Mouse (Mus musculus) embryo, embryonic 11.5 days (tissue): ENCODE results near the gene Arl6ip4.

Experiments used
- DNase-seq: peaks from one replicate; pipeline ENCODE4 v3.0.0-alpha.2; 2012; ENCODE audit warnings: low read depth, low spot score

Gene Arl6ip4

DNA sequence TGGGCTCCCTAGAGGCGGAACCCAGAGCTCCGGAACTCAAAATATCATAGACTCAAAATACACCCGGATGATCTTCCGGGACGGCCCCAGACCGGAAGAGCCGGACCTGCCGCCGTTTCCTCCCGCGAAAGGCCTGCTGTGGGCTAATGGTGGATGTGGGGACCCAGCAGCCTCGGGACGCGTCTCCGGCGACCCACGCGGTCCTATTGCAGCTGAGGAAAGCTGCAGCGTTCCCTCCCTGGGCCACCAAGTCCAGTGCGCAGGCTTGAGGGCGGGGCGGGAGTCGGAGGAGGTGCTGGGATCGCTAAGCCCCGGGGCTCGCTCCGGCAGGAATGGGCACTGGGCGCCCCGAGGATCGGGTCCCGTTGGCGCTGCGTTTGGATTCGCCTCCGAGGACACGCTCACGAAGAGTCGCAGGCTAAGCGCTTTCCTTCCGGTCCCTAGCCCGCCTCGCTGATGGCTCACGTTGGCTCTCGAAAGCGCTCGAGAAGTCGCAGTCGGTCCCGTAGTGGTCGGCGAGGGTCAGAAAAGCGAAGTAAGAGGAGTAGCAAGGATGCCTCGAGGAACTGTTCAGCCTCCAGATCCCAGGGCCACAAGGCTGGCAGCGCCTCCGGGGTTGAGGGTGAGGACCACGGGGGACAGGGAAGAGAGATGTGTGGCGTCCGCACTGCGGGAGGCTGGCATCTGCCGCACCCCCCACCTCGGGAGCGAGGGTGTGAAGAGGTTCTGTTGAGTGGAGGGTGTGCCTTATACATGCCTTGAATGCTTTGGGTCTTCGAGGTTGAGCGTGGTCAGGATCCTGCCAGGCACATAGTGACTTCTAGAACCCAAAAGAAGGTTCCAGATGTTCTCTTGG lies at the start of gene Arl6ip4:
Arl6ip4 (plus strand) TSS at position 100 of the 856 bp plus-strand sequence.
- DNase-seq = peak; percentile 61

DNA sequence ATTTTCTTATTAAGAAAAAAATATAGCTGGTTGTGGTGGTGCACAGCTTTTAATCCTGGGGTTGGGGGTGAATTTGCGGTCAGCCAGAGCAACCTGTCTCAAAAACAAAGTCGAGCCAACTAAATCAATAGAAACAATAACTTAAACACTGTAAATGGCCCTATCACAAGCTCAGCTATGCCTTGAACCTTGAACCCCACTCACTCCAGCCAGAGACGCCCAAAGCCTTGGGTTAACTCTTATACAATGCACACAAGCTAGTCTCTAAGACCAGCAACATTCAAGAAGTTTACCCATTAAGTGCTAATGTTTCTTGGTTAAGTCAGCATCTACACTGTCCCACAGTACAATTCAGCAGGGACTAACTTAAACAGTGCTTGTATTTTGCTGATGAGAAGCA lies 46.2 kb upstream of the Arl6ip4 start:
- no peak for DNase-seq

- DNase-seq = no peak
These were observed 42.2 kb upstream of the Arl6ip4 start for GRCm38 (mm10) chr5:124073682-124074081.

DNA sequence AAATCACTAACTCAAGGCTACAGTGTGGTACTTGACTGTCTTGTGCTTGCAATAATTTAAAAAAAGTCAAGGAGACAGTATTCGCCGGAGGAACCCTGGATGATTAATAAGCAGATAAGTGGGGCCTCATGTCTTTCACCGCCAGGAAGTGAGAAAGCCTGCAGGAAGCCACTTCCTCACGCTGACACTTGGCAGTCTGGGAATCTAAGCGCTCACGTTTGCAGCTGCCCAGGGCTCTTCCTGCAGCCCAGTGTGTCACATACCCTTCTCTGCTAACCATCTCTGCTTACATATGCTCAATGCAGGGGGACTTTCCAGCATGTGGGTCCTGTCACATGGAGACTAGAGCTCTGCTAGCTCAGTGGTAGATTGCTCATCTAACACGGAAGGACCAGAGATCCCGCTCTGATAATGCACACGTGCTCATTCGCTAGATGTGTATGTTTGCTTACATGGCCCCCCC lies 41.0 kb upstream of the Arl6ip4 start:
- DNase-seq = no peak

DNA sequence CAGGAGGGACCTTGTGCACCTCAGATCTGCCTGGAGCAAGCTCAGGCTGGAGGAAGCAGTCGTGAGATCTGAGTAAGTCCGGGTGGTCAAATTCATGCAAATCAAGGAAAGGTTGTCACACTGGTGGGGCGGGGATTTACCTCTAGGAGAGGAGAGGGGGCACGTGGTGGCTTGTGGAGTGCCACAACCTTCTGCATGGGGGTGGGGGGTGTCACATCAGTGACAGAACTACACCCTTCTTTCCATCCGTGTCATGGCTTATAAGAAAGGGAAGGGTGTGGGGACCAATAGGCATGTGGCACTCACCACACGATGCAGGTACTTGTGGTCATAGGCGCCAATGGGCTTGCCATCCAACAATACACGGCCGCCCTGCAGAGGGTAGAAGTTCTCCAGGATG lies 40.2 kb upstream of the Arl6ip4 start:
- DNase-seq = no peak

DNA sequence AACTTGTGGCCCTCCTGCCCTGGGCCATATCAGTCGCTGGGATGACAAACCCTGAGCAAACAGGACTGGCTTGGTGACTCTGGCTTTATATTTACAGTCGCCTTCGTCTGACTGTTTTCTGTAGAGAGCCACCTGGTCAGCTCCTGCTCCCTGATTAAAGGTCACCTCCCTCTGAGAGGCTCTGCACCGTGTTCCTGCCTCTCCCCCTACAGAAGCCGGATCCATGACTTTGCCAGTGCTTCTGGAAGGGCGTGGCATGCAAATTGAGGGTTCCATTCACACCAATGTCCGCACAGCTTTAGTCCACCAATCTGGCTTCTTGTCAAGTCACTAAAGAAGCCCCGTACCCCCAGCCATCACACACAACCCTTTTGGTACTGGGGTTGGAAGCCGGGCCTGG lies 39.3 kb upstream of the Arl6ip4 start:
- no peak for DNase-seq

DNA sequence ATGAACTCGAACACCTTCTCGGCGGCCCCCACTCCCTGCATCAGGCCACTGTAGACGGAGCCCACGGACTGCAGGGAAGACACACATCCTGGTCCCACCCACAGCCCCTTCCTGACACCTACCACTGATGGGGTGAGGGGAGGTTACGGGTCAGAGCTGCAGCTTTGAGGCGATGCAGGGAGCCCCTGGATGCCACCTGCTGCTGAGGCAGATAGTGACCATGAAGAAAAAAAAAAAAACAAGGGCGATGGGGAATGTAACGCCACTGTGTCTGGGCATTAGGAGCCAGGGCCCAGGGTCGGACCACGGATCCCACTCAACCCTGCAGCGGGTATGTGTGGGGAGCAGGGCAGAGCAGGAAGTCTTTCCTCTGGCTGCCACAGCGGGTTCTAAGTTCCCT lies 38.6 kb upstream of the Arl6ip4 start:
- no peak for DNase-seq

DNA sequence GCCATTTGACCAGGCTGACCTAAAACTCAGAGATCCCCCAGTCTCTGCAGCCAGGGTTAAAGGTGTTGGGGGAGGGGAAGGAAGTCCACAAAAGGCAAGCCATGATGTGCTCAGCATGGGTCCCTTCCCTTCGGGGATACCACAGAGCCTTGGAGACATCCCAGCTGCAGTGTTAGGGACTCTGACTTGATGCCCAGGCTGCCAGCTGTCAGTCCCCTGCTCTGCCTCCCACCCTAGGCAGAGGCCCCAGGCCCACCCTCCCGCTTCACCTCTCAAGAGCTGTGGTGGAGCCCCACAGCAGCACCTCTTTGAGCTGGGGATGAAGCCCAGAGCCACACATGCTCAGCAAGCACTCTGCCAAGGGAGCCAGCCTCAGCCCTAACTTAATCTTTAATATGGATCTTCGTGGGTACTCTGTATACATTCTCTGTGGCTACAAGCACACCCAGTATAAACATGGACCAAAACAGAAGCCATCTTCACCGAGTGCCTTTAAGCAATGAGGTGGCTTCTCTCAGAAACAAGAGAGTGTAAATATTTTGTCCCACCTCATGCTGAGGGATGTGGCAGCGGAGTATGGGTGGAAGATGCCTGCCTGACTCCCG lies 37.9 kb upstream of the Arl6ip4 start:
- DNase-seq = no peak

- no peak for DNase-seq
These were observed 37.0 kb upstream of the Arl6ip4 start for GRCm38 (mm10) chr5:124078794-124079416.

- DNase-seq = no peak
These were observed 36.0 kb upstream of the Arl6ip4 start for GRCm38 (mm10) chr5:124079880-124080279.

DNA sequence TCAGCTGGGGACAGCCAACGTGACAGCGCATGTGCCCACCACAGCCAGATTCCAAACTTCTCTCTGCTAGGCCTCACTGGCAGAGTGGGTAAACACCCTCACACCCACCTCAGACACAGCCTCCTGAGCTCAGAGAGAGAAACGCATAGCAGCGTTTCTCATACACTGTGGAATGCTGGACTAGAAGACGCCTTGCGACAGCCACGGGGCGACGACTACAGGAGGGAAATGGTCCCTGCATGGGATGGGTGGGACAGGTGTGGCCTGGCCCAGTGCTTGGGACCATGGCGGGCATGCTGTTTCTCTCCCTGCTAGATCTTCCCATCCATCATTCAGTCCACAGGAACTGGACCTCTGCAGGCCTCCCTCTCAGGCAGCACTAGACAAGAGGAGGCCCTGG lies 33.4 kb upstream of the Arl6ip4 start:
- DNase-seq = no peak

- no peak for DNase-seq
These were observed 32.8 kb upstream of the Arl6ip4 start for GRCm38 (mm10) chr5:124082941-124083688.

DNA sequence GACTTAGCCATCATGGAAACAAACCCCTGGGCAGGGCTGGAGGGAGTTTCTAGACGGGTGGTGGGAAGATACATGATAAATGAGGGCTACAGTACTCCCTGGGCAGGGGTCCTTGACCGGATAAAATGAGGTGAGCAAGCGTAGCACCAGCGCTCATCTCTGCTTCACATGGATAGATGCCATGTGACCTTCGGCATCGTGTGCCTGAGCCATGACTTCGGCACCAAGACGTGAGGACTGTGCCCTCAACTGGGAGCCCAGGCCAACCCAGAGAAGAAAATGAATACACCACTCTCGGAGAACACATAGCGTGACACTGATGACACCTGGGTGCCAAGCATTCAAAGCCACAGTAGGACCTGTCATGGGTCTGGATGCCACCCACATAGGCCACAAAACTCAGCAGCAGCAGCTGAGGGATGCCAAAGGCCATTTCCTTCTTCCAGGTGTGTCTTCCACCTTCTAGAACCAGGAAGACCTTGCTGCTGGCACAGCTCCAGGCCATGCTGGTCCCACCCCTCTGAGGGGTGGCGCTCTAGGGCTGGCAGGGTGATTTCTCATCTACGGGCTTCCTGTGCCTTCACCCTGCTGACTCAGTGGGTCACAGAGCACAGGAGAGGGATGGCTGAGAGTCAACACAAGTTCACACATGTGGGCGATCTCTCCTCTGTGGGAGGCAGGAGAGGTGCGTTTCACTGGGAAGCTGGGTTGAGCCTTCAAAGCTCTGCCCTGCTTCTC lies 31.9 kb upstream of the Arl6ip4 start:
- DNase-seq = no peak

GRCm38 (mm10) chr5:124084588-124085173 lies 31.2 kb upstream of the Arl6ip4 start:
- DNase-seq = peak; percentile 73

DNA sequence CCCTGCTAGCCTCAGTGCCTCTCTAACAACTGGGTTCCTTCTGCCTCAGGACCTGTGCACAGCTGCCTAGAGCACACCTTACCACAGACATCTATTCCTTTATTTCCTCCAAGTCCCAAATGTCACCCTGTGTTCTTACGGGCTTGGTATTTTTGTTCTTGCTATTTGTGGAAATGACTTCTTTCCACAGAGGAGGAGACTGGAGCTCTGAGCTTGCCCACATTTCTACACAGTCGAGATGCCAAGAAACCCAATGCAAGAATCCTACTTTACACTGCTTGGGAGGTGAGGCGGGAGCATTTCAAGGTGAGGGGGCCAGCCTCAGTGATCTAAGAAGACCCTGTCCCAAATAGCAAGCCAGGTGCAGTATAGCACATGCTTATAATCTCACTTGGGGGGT lies 30.4 kb upstream of the Arl6ip4 start:
- no peak for DNase-seq

- DNase-seq = no peak
These were observed 29.0 kb upstream of the Arl6ip4 start for GRCm38 (mm10) chr5:124086876-124087275.

GRCm38 (mm10) chr5:124089868-124090267 lies 26.0 kb upstream of the Arl6ip4 start:
- no peak for DNase-seq

GRCm38 (mm10) chr5:124091951-124092406 lies 23.9 kb upstream of the Arl6ip4 start:
- DNase-seq = no peak

DNA sequence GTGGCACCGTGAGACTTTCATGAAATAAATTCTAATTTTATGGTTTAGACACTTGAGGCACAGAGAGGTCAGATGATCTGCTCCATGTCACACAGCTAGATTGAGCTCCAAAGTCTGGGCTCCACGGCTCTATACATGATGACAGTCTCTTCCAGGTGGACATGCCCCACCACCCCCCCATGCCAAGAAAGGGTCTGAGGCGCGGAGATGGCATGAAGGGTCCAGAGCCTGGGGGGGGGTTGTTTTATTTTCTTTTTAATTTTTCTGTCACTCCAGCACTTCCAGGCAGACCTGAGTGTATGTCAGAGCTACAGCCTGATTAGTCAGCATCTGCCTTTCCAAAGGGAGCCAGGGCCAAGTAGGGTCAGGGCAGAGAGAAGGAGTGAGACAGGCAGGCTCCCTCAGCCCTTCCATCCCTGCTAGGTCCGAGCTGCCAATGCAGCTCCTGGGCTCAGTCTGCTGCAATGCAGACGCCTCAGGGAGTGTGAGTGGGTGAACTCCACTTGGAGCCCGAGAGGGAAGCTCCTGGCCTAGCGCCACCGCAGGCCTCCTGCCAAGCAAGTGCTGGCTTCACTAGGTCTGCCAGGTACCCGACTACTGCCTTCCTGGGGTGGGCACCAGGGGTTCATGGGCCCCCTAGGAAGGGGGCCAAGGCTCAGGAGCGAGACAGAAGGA lies 22.6 kb upstream of the Arl6ip4 start:
- DNase-seq = no peak
